Mouse (Mus musculus) forebrain, embryonic 12.5 days (tissue): ENCODE data around the gene Psmd3. TPM values are rescaled to one million over a fixed set of nuclear protein-coding genes. Genes with fewer than 3 reads are reported as not detected.
A peak's percentile ranks its signal among the peaks of the same experiment; 100 is the strongest.
"Not testable (repeated sequence)": the region's sequence is repeated elsewhere in the genome, so short reads cannot be mapped to it uniquely, and the experiment has no call there.

ENCODE experiments used
- ATAC-seq: fragments of 200-750 bp; cut with Nextera tagmentation; 2 replicates; pipeline ENCODE4 v1.8.0; 2017; ENCODE audit warnings: moderate TSS enrichment; ENCODE audit not compliant: low FRiP score
- H3K27ac ChIP-seq: fragments of 300-500 bp; sonication (generic); 2 replicates; pipeline ENCODE4 v1.5.1; 2016; ENCODE audit warnings: mild to moderate bottlenecking
- H3K27me3 ChIP-seq: fragments of 300-500 bp; sonication (generic); 2 replicates; pipeline ENCODE4 v1.6.1; 2016; ENCODE audit warnings: mild to moderate bottlenecking
- H3K36me3 ChIP-seq: fragments of 300-500 bp; sonication (generic); replicated peaks from 2 replicates; pipeline ENCODE4 v1.6.1; 2016; ENCODE audit warnings: mild to moderate bottlenecking
- H3K4me1 ChIP-seq: fragments of 300-500 bp; sonication (generic); 2 replicates; pipeline ENCODE4 v1.6.1; 2016
- H3K4me2 ChIP-seq: fragments of 300-500 bp; sonication (generic); 2 replicates; pipeline ENCODE4 v1.6.1; 2016; ENCODE audit warnings: mild to moderate bottlenecking, moderate library complexity
- H3K4me3 ChIP-seq: fragments of 300-500 bp; sonication (generic); replicated peaks from 2 replicates; pipeline ENCODE4 v1.5.1; 2016; ENCODE audit warnings: mild to moderate bottlenecking
- H3K9ac ChIP-seq: fragments of 300-500 bp; sonication (generic); 2 replicates; pipeline ENCODE4 v1.6.1; 2016; ENCODE audit warnings: mild to moderate bottlenecking
- H3K9me3 ChIP-seq: fragments of 300-500 bp; sonication (generic); 2 replicates; pipeline ENCODE4 v1.6.1; 2016
- WGBS: fragments of 180-500 bp; shearing (Covaris S2); methylation state at CpG from one replicate; pipeline ENCODE4 v1.1.7; 2016; 5-methylcytosine and 5-hydroxymethylcytosine counted together
- polyA plus RNA-seq: library from polyadenylated mRNA; unstranded; fragments of >200 nt; fragmentation: Nextera tagmentation; extraction: Ambion mirVana; gene quantifications from 2 replicates; pipeline ENCODE4 v1.2.1, GENCODE M21; 2016

Gene Psmd3
- polyA plus RNA-seq, 1 experiment from 2014 or later: 234 TPM

DNA sequence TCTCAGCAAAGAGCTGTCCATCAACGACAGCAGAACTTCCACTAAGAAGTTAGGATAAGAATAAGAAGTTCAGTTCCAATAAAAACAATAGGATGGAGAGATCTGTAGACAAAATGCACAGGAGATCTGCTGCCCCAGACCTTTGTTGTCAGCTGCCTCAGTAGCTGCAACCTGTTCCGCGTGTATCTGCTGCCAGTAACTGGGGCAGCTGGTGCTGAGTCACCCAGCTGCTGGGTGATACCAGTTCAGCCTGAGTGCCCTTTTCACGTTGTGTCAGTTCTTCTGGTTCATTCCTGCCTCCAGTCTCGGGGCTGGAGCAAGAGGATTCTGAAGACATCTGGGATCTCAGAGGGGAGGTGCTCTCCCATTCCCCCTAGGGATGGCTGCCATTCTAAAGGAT lies 10.5 kb upstream of the Psmd3 start:
- Histone ChIP-seq H3K36me3 (no peaks in the 10 kb centered on the region), H3K9me3 (no peaks in the 10 kb centered on the region), H3K9ac (no peak overlapping the region), H3K4me3 (no peak overlapping the region), H3K27ac (no peak overlapping the region), H3K4me1 (no peaks in the 10 kb centered on the region), H3K4me2 (no peak overlapping the region), H3K27me3 (peaks cover 45% of the 10 kb centered on the region)
- no peak for ATAC-seq
- WGBS: 68% methylated on average over 5 of the region's 5 CpGs

GRCm38 (mm10) chr11:98672482-98672881 lies 9.9 kb upstream of the Psmd3 start:
- Histone ChIP-seq H3K36me3 (no peaks in the 10 kb centered on the region), H3K4me3 (no peak overlapping the region), H3K9ac (no peak overlapping the region), H3K4me2 (no peak overlapping the region), H3K4me1 (no peaks in the 10 kb centered on the region), H3K9me3 (no peaks in the 10 kb centered on the region), H3K27me3 (peaks cover 40% of the 10 kb centered on the region), H3K27ac (no peak overlapping the region)
- 92% methylated on average over 5 of the region's 5 CpGs for WGBS
- no peak for ATAC-seq

DNA sequence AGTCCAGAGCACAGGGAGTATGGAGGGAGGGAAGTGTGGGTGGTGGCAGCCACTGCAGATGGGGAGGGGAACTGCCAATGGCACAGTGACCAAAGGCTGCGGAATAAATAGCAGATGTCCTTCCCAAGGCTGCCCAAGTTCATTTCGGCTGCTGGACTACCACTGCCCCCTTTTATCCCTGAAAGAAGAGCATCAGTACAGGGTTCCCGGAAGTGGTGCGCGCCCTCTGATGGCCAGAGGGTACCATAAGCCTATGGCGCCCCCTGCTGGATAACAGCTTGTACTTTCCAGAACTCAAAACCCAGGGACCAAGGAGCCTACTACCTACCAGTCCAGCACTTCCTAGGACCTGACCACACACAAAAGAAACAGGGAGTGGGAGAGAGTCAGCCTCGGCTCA lies 9.2 kb upstream of the Psmd3 start:
- H3K9me3 ChIP-seq, H3K36me3 ChIP-seq, H3K27ac ChIP-seq, H3K9ac ChIP-seq, H3K4me1 ChIP-seq, H3K4me3 ChIP-seq, ATAC-seq: not testable (repeated sequence)
- WGBS: 11% methylated on average over 7 of the region's 7 CpGs
- H3K4me2 ChIP-seq: peak overlapping the region; percentile 29; the same call in 1 of the 2 replicates
- peaks cover 34% of the 10 kb centered on the region for H3K27me3 ChIP-seq

DNA sequence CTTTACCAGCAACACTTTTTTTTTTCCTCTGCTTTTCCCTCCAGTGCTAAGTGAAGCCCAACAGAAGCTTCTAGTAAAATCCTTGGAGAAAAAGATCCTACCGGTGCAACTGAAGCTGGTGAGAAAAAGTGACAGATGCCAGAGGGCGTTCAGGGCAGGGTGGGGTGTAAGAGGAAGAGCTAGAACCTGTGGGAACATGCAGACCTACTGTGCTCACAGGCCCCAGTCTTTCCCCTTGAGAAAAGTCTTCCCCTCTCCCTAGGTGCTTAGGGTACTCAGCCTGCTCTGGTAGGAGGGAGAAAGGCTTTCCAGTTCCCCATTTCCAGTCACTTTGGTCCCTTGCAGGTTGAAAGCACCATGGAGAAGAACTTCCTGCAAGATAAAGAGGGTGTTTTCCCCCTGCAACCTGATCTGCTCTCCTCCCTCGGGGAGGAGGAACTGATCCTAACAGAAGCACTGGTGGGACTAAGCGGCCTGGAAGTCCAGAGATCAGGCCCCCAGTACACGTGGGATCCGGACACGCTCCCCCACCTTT lies 6.5 kb upstream of the Psmd3 start:
- H3K4me1 ChIP-seq: no peaks in the 10 kb centered on the region
- no peak overlapping the region for H3K4me3 ChIP-seq
- H3K27me3 ChIP-seq: peaks cover 15% of the 10 kb centered on the region
- H3K27ac ChIP-seq: no peak overlapping the region
- ATAC-seq: no peak
- no peaks in the 10 kb centered on the region for H3K36me3 ChIP-seq
- H3K9me3 ChIP-seq: no peaks in the 10 kb centered on the region
- H3K4me2 ChIP-seq: no peak overlapping the region
- WGBS: 48% methylated on average over 7 of the region's 7 CpGs
- no peak overlapping the region for H3K9ac ChIP-seq

DNA sequence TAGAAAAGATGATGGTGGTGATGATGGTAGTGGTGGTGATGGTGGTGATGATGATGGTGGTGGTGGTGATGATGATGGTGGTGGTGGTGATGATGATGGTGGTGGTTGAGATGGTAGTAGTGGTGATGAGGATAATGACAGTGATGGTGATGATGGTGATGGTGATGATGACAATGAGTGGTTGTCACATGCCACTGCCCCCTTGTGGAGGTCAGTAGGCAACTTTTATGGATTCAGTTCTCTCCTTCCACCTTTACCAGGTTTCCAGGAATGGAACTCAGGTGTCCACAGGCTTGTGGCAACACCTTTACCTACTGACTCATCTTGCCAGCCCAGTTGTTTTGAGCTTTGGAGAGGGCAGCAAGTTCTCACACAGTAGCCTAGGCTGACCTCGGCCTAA lies 2.3 kb upstream of the Psmd3 start:
- Histone ChIP-seq H3K4me3 (no peak overlapping the region), H3K4me2 (no peak overlapping the region), H3K9me3 (no peaks in the 10 kb centered on the region), H3K36me3 (no peaks in the 10 kb centered on the region), H3K27ac (no peak overlapping the region), H3K9ac (no peak overlapping the region), H3K4me1 (peaks cover 15% of the 10 kb centered on the region), H3K27me3 (no peaks in the 10 kb centered on the region)
- ATAC-seq: no peak
- 88% methylated on average over 1 of the region's 1 CpGs for WGBS

- not testable (repeated sequence) for ATAC-seq, H3K27ac ChIP-seq, H3K27me3 ChIP-seq, H3K9ac ChIP-seq, H3K4me3 ChIP-seq, H3K36me3 ChIP-seq, H3K9me3 ChIP-seq, H3K4me2 ChIP-seq
- 87% methylated on average over 4 of the region's 4 CpGs for WGBS
- peaks cover 15% of the 10 kb centered on the region for H3K4me1 ChIP-seq
Measured at GRCm38 (mm10) chr11:98680595-98680994, 1.8 kb upstream of the Psmd3 start.

GRCm38 (mm10) chr11:98681186-98681585 lies 1.2 kb upstream of the Psmd3 start:
- no peak overlapping the region for H3K27ac ChIP-seq
- no peak overlapping the region for H3K4me2 ChIP-seq
- no peak overlapping the region for H3K4me3 ChIP-seq
- peaks cover 11% of the 10 kb centered on the region for H3K36me3 ChIP-seq
- H3K27me3 ChIP-seq: no peaks in the 10 kb centered on the region
- WGBS: 90% methylated on average over 4 of the region's 4 CpGs
- H3K4me1 ChIP-seq: peaks cover 15% of the 10 kb centered on the region
- ATAC-seq: no peak
- H3K9ac ChIP-seq: no peak overlapping the region
- no peaks in the 10 kb centered on the region for H3K9me3 ChIP-seq

DNA sequence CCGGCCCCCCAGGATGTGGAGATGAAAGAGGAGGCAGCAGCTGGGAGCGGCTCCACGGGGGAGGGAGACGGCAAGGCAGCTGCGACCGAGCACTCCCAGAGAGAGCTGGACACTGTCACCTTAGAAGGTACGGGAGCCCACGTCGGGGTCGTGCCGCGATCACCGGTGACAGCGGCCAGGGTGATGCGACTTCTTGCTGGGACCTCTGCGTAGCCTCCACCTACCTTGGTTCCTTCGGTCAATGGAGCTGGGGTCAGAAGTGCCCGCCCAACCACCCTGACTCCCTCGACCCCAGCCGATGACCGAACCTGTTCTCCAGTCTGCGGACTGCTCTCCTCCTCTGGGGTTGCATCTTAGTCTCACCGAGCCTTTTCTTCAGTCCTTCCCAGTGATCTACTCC lies 457 bp downstream of the Psmd3 start:
- peak overlapping the region; percentile 99 for H3K9ac ChIP-seq
- no peaks in the 10 kb centered on the region for H3K27me3 ChIP-seq
- H3K9me3 ChIP-seq: no peaks in the 10 kb centered on the region
- no peak; the same call in 1 of the 2 replicates for ATAC-seq
- H3K4me3 ChIP-seq: peak overlapping the region; percentile 99
- peaks cover 15% of the 10 kb centered on the region for H3K4me1 ChIP-seq
- peak overlapping the region; percentile 71; the same call in 1 of the 2 replicates for H3K27ac ChIP-seq
- WGBS: under 1% methylated on average over 23 of the region's 23 CpGs
- peak overlapping the region; percentile 84 for H3K4me2 ChIP-seq
- peaks cover 27% of the 10 kb centered on the region for H3K36me3 ChIP-seq

- WGBS: 93% methylated on average over 9 of the region's 9 CpGs
- Histone ChIP-seq H3K9me3 (no peaks in the 10 kb centered on the region), H3K9ac (no peak overlapping the region), H3K27me3 (no peaks in the 10 kb centered on the region), H3K27ac (no peak overlapping the region), H3K36me3 (peaks cover 51% of the 10 kb centered on the region), H3K4me1 (peaks cover 15% of the 10 kb centered on the region), H3K4me3 (no peak overlapping the region), H3K4me2 (no peak overlapping the region)
- ATAC-seq: no peak
Measured at GRCm38 (mm10) chr11:98685642-98686041, 3.3 kb downstream of the Psmd3 start.

- Histone ChIP-seq H3K27ac (no peak overlapping the region), H3K9me3 (no peaks in the 10 kb centered on the region), H3K4me2 (no peak overlapping the region), H3K4me3 (no peak overlapping the region), H3K27me3 (no peaks in the 10 kb centered on the region), H3K4me1 (peaks cover 11% of the 10 kb centered on the region), H3K9ac (no peak overlapping the region), H3K36me3 (peaks cover 64% of the 10 kb centered on the region)
- 92% methylated on average over 4 of the region's 4 CpGs for whole genome bisulfite sequencing
- no peak for ATAC-seq
Measured at GRCm38 (mm10) chr11:98686976-98687375, 4.6 kb downstream of the Psmd3 start.

- 84% methylated on average over 8 of the region's 8 CpGs for WGBS
- Histone ChIP-seq H3K27me3 (no peaks in the 10 kb centered on the region), H3K9me3 (no peaks in the 10 kb centered on the region), H3K4me3 (no peak overlapping the region), H3K27ac (no peak overlapping the region), H3K4me2 (no peak overlapping the region), H3K4me1 (peaks cover 11% of the 10 kb centered on the region), H3K36me3 (peaks cover 74% of the 10 kb centered on the region), H3K9ac (no peak overlapping the region)
- no peak for ATAC-seq
Measured at GRCm38 (mm10) chr11:98688009-98688408, 5.7 kb downstream of the Psmd3 start.

- no peaks in the 10 kb centered on the region for H3K4me1 ChIP-seq
- no peaks in the 10 kb centered on the region for H3K9me3 ChIP-seq
- H3K27me3 ChIP-seq: no peaks in the 10 kb centered on the region
- H3K27ac ChIP-seq: no peak overlapping the region
- H3K9ac ChIP-seq: no peak overlapping the region
- H3K36me3 ChIP-seq: peaks cover 82% of the 10 kb centered on the region
- H3K4me3 ChIP-seq: no peak overlapping the region
- no peak for ATAC-seq
- H3K4me2 ChIP-seq: no peak overlapping the region
- 78% methylated on average over 13 of the region's 13 CpGs for WGBS
Measured at GRCm38 (mm10) chr11:98693201-98693600, 10.8 kb downstream of the Psmd3 start.

DNA sequence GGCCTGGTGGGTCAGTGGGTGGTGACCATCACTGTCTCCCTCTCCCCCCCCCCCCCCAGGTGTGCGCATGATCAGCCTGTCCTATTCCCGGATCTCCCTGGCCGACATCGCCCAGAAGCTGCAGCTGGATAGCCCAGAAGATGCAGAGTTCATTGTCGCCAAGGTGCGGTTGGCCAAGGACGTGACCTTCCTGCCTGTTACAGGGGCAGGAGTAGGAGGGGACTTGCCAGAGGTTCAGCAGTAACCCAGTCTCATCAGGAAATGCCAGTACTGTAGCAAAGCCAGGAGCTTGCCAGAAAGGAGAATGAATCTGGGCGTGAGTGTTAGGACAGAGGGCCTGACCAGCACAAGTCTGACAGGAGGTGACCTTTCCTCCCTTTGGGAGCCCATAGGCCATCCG lies 11.4 kb downstream of the Psmd3 start:
- no peaks in the 10 kb centered on the region for H3K27me3 ChIP-seq
- H3K9me3 ChIP-seq: no peaks in the 10 kb centered on the region
- H3K27ac ChIP-seq: no peak overlapping the region
- peaks cover 79% of the 10 kb centered on the region for H3K36me3 ChIP-seq
- no peak overlapping the region for H3K4me3 ChIP-seq
- H3K4me1 ChIP-seq: no peaks in the 10 kb centered on the region
- WGBS: 95% methylated on average over 9 of the region's 9 CpGs
- ATAC-seq: no peak
- no peak overlapping the region for H3K4me2 ChIP-seq
- H3K9ac ChIP-seq: no peak overlapping the region
